ENCODE assay signal across 10 mouse cellular contexts in genomic region chr17:7151446-7152100, GRCm38 (mm10).
"Had no signal": no experiment of that assay in that cellular context is flagged by ENCODE, and none has a peak within 500 bp of the region (broad histone marks: within the 10 kb centered on the region; RNA-seq: fewer than 3 reads in every experiment).

No protein-coding gene starts in this region.

- H3K4me3 ChIP-seq: midbrain, embryonic 13.5 days; neural tube, embryonic 13.5 days had no signal

- H3K27ac ChIP-seq: liver, embryonic 14.5 days; midbrain, embryonic 13.5 days; neural tube, embryonic 13.5 days had no signal

- DNase-seq: kidney, postnatal 25 days; lung, adult 18-20 months; retina, postnatal 1 day; right cerebral cortex, postnatal 4 days; spleen, adult 18-20 months; thymus, adult 18-20 months; thymus, postnatal 14 days had no signal

- H3K36me3 ChIP-seq: midbrain, embryonic 13.5 days; neural tube, embryonic 13.5 days had no signal

- H3K4me2 ChIP-seq: midbrain, embryonic 13.5 days; neural tube, embryonic 13.5 days had no signal

- ATAC-seq: midbrain, embryonic 13.5 days had no signal

- H3K27me3 ChIP-seq: midbrain, embryonic 13.5 days; neural tube, embryonic 13.5 days had no signal

- H3K9ac ChIP-seq: liver, embryonic 14.5 days; midbrain, embryonic 13.5 days; neural tube, embryonic 13.5 days had no signal

- H3K9me3 ChIP-seq: midbrain, embryonic 13.5 days; neural tube, embryonic 13.5 days had no signal
